Mouse (Mus musculus) testis, adult 2 months (tissue): ENCODE measurements at regions not wholly inside any gene's neighbourhood (a gene's known extent, or its start where the extent isn't known, plus 50 kb on each side); places are given as distances from the start of the nearest gene placed in this dataset.

Experiments used
- CTCF ChIP-seq: fragments of 200-500 bp; IDR thresholded peaks from 2 replicates; pipeline ENCODE4 v1.5.1; 2012; ENCODE audit warnings: low read depth, mild to moderate bottlenecking, inconsistent platforms, low read length, moderate library complexity; ENCODE audit not compliant: control insufficient read depth, insufficient read depth, insufficient replicate concordance
- POLR2A ChIP-seq: fragments of 200-500 bp; IDR thresholded peaks from 2 replicates; pipeline ENCODE4 v1.6.1; 2012; ENCODE audit warnings: low read depth, mild to moderate bottlenecking, inconsistent platforms, low read length, moderate library complexity; ENCODE audit not compliant: control insufficient read depth

GRCm38 (mm10) chr1:16798292-16798691 lies 705.2 kb upstream of the 4930444P10Rik start:
- TF ChIP-seq POLR2A (no peak), CTCF (peak; percentile 71; the same call in 1 of the 2 replicates)
